Comparison of ENCODE assay signal across 8 mouse cellular contexts in the genomic region with DNA sequence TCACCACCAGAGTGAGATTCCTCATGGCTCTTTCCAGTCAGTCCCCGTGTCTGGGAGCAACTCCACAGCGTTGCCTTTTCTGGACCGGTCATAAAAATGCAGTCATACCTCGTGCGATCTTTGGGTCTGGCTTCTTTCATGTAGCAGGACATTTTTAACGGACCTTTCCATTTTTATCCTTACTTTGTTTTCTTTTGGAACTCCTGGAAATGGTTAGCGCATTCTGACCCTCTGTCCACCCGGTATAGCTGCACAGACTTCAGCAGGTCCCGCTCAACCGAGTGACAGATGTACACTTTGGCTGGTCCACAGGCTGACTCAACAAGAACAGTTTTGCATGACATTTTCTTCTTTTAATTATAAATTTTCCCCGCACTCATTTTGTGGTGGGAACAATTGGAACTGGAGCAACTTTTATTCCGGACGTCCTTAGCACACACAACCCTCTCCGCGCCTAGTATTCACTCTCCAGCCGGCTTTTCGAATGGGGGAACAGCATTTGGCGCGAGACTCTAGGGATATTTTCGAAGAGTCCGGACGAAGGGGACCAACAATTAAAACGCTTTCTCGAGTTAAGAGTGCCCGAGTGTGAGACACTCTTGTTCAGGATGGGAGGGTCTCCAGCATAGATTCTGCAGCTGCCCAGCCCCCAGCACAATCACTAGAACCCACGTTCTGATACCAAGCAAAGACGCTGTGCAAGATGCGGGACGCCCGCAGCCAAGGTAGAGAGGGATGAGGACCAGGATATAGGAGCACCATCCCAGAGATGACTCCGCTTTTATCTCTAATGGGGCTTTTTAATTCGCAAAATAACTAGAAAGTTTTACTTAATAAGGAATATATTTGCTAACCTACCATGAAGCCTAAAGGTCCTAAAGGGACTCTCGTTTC. TPM values are rescaled to one million over a fixed set of nuclear protein-coding genes. Genes with fewer than 3 reads are reported as not detected.
A peak's percentile ranks its signal among the peaks of the same experiment; 100 is the strongest.
DNase-seq lines count a peak whose midpoint lies in the region; ATAC-seq and TF ChIP-seq lines count a peak whose summit lies in the region.

A gene (minus strand): TSS at position 211 of the 894 bp plus-strand sequence.

- peak within 1 kb of the TSS; percentile 58 for H3K4me3 ChIP-seq in kidney, postnatal 0 days (replicated peaks; ENCODE audit: low read depth, low read length)
- H3K4me3 ChIP-seq in hindbrain, embryonic 11.5 days (ENCODE audit: low read depth, low read length), result peak within 1 kb of the TSS; percentile 55
- H3K4me3 ChIP-seq in midbrain, embryonic 15.5 days, result peak within 1 kb of the TSS; percentile 66

- peak within 1 kb of the TSS; percentile 98 for H3K4me2 ChIP-seq in kidney, postnatal 0 days (ENCODE audit: low read length)
- peak within 1 kb of the TSS; percentile 94 for H3K4me2 ChIP-seq in hindbrain, embryonic 11.5 days (replicated peaks; ENCODE audit: low read depth, low read length)
- peak within 1 kb of the TSS; percentile 97 for H3K4me2 ChIP-seq in midbrain, embryonic 15.5 days

- ATAC-seq in kidney, postnatal 0 days (replicated peaks; ENCODE audit: low FRiP score, low read depth), result no peak
- peak; percentile 3; the same call in 1 of the 2 replicates for ATAC-seq in hindbrain, embryonic 11.5 days (ENCODE audit: low FRiP score)
- ATAC-seq in midbrain, embryonic 15.5 days (replicated peaks), result 0 out of 2 replicates have a peak, but pooled peaks have one; percentile 40
- no peak for ATAC-seq in erythroid progenitor cell, adult 5-6 weeks (replicated peaks; ENCODE audit: low FRiP score, poor library complexity, severe bottlenecking)

- 0 out of 2 replicates have a peak within 1 kb of the TSS, but pooled peaks have one; percentile 9 for H3K27ac ChIP-seq in kidney, postnatal 0 days
- H3K27ac ChIP-seq in hindbrain, embryonic 11.5 days (ENCODE audit: low read depth, low read length), result no peak within 1 kb of the TSS
- no peak within 1 kb of the TSS for H3K27ac ChIP-seq in midbrain, embryonic 15.5 days

- H3K9me3 ChIP-seq in kidney, postnatal 0 days (replicated peaks; ENCODE audit: low read length), result no peaks in the 10 kb centered on the region
- no peaks in the 10 kb centered on the region for H3K9me3 ChIP-seq in hindbrain, embryonic 11.5 days (ENCODE audit: control insufficient read depth, low read length)
- no peaks in the 10 kb centered on the region for H3K9me3 ChIP-seq in midbrain, embryonic 15.5 days

- H3K36me3 ChIP-seq in kidney, postnatal 0 days (ENCODE audit: insufficient read depth, low read length), result no peaks in the 10 kb centered on the region
- H3K36me3 ChIP-seq in hindbrain, embryonic 11.5 days (ENCODE audit: control insufficient read depth, insufficient read depth, low read length), result no peaks in the 10 kb centered on the region
- no peaks in the 10 kb centered on the region for H3K36me3 ChIP-seq in midbrain, embryonic 15.5 days (replicated peaks)

- intact Hi-C loops in left cerebral cortex, postnatal 10 days (cut with DNase I), result loop anchor here (5.0 kb wide), 1 partner anchor 55 kb away; no protein-coding TSS in a partner anchor

- H3K9ac ChIP-seq in kidney, postnatal 0 days (ENCODE audit: low read depth, low read length), result peak within 1 kb of the TSS; percentile 46
- peak within 1 kb of the TSS; percentile 66; the same call in 1 of the 2 replicates for H3K9ac ChIP-seq in hindbrain, embryonic 11.5 days (ENCODE audit: low read depth, low read length)
- peak within 1 kb of the TSS; percentile 47 for H3K9ac ChIP-seq in midbrain, embryonic 15.5 days

- peaks cover 13% of the 10 kb centered on the region; the same call in 1 of the 2 replicates for H3K4me1 ChIP-seq in kidney, postnatal 0 days (replicated peaks; ENCODE audit: insufficient read depth, low read length)
- no peaks in the 10 kb centered on the region for H3K4me1 ChIP-seq in hindbrain, embryonic 11.5 days (replicated peaks; ENCODE audit: control insufficient read depth, insufficient read depth, low read length)
- peaks cover 17% of the 10 kb centered on the region for H3K4me1 ChIP-seq in midbrain, embryonic 15.5 days

- peak; percentile 46 for DNase-seq in kidney, postnatal 0 days (ENCODE audit: low spot score)
- DNase-seq in kidney, adult 8-10 months, result no peak
- peak; percentile 33 for DNase-seq in brain, embryonic 14.5 days (ENCODE audit: low read depth)
- peak; percentile 60 for DNase-seq in hindbrain, embryonic 11.5 days (ENCODE audit: low spot score)
- no peak for DNase-seq in left cerebral cortex, postnatal 10 days (ENCODE audit: extremely low spot score in 1 of 2, low spot score in 2 of 2)
- no peak for DNase-seq in urinary bladder, postnatal 36 days (ENCODE audit: low spot score in 2 of 2)

- H3K27me3 ChIP-seq in kidney, postnatal 0 days (ENCODE audit: insufficient read depth, low read length), result no peaks in the 10 kb centered on the region
- H3K27me3 ChIP-seq in hindbrain, embryonic 11.5 days (ENCODE audit: control insufficient read depth, insufficient read depth, low read length), result peaks cover 11% of the 10 kb centered on the region
- H3K27me3 ChIP-seq in midbrain, embryonic 15.5 days (replicated peaks), result peaks cover 18% of the 10 kb centered on the region; the same call in 1 of the 2 replicates

- 2% methylated on average over 33 of the region's 33 CpGs for WGBS in kidney, postnatal 0 days
- 8% methylated on average over 33 of the region's 33 CpGs for WGBS in hindbrain, embryonic 11.5 days
- WGBS in midbrain, embryonic 15.5 days, result 8% methylated on average over 33 of the region's 33 CpGs

- TF ChIP-seq CTCF in kidney, postnatal 0 days (IDR thresholded peaks at IDR 0.05; ENCODE audit: low read depth), result no peak
- no peak for TF ChIP-seq CTCF in brain, embryonic 14.5 days (IDR thresholded peaks at IDR 0.05; ENCODE audit: borderline replicate concordance, extremely low read depth, insufficient read depth, insufficient read length)

- no peak for TF ChIP-seq POLR2A in brain, embryonic 14.5 days (IDR thresholded peaks at IDR 0.05; ENCODE audit: borderline replicate concordance, extremely low read depth, insufficient read depth, insufficient read length, poor library complexity, severe bottlenecking)

RNA-seq across cellular contexts. Expression of the gene that starts here (rescaled TPM):
- 0.49 TPM in 1 of 2 replicates, not detected in the other for polyA plus RNA-seq in kidney, postnatal 0 days (2015; fragmentation: Nextera tagmentation; extraction: Ambion mirVana)
- not detected in 2 replicates for polyA plus RNA-seq in brain, embryonic 14.5 days (2012; rRNA removed)
- 0.28 TPM in 1 of 2 replicates, not detected in the other for polyA plus RNA-seq in hindbrain, embryonic 11.5 days (2014; fragmentation: Nextera tagmentation; extraction: Ambion mirVana)
- polyA plus RNA-seq in midbrain, embryonic 15.5 days (2015; fragmentation: Nextera tagmentation; extraction: Ambion mirVana), result 0.46 TPM in 1 of 2 replicates, not detected in the other
- not detected for total RNA-seq in left cerebral cortex, postnatal 10 days (2021)
- not detected in 2 replicates for total RNA-seq in erythroid progenitor cell, adult 5-6 weeks (2015; ENCODE audit: low replicate concordance)
- total RNA-seq in erythroid progenitor cell, adult 5-6 weeks (2017; ENCODE audit: low replicate concordance), result not detected in 2 replicates

Comparison
In these comparisons a context has a peak if more than half of its experiments do, and no peak if none do; other contexts are left out.
1. Peak in DNase-seq, H3K4me3 ChIP-seq, H3K27ac ChIP-seq, H3K9ac ChIP-seq and H3K4me2 ChIP-seq in kidney, postnatal 0 days; RNA of the gene not detected or under 1 TPM.
2. Peak in DNase-seq in brain, embryonic 14.5 days; RNA of the gene not detected or under 1 TPM.
3. Peak in DNase-seq, ATAC-seq, H3K4me3 ChIP-seq, H3K9ac ChIP-seq and H3K4me2 ChIP-seq in hindbrain, embryonic 11.5 days; RNA of the gene not detected or under 1 TPM.
4. Peak in ATAC-seq, H3K4me3 ChIP-seq, H3K9ac ChIP-seq and H3K4me2 ChIP-seq in midbrain, embryonic 15.5 days; RNA of the gene not detected or under 1 TPM.